Mouse (Mus musculus) lung, embryonic 14.5 days (tissue): ENCODE data around the gene Hist2h2aa2. TPM values are rescaled to one million over a fixed set of nuclear protein-coding genes. Genes with fewer than 3 reads are reported as not detected.
A peak's percentile ranks its signal among the peaks of the same experiment; 100 is the strongest.
"Not testable (repeated sequence)": the region's sequence is repeated elsewhere in the genome, so short reads cannot be mapped to it uniquely, and the experiment has no call there.

ENCODE experiments used
- ATAC-seq: fragments of 200-750 bp; cut with Nextera tagmentation; 2 replicates; pipeline ENCODE4 v1.8.0; 2017; ENCODE audit warnings: mild to moderate bottlenecking, moderate TSS enrichment, moderate library complexity; ENCODE audit not compliant: insufficient read depth
- DNase-seq: peaks from one replicate; pipeline ENCODE4 v3.0.0-alpha.2; 2015
- H3K27ac ChIP-seq: fragments of 300-500 bp; sonication (generic); 2 replicates; pipeline ENCODE4 v1.5.1; 2014; ENCODE audit warnings: low read depth, mild to moderate bottlenecking, moderate library complexity
- H3K27me3 ChIP-seq: fragments of 300-500 bp; sonication (generic); 2 replicates; pipeline ENCODE4 v1.6.1; 2014; ENCODE audit warnings: low read length, control low read depth; ENCODE audit not compliant: insufficient read depth
- H3K36me3 ChIP-seq: fragments of 300-500 bp; sonication (generic); 2 replicates; pipeline ENCODE4 v1.6.1; 2014; ENCODE audit warnings: control low read depth; ENCODE audit not compliant: insufficient read depth
- H3K4me1 ChIP-seq: fragments of 300-500 bp; sonication (generic); 2 replicates; pipeline ENCODE4 v1.6.1; 2014; ENCODE audit warnings: antibody characterized with exemption, control low read depth; ENCODE audit not compliant: insufficient read depth
- H3K4me2 ChIP-seq: fragments of 300-500 bp; sonication (generic); 2 replicates; pipeline ENCODE4 v1.6.1; 2014; ENCODE audit warnings: mild to moderate bottlenecking
- H3K4me3 ChIP-seq: fragments of 300-500 bp; sonication (generic); 2 replicates; pipeline ENCODE4 v1.5.1; 2014; ENCODE audit warnings: low read depth, low read length
- H3K9ac ChIP-seq: fragments of 300-500 bp; sonication (generic); 2 replicates; pipeline ENCODE4 v1.6.1; 2014
- H3K9me3 ChIP-seq: fragments of 300-500 bp; sonication (generic); 2 replicates; pipeline ENCODE4 v1.6.1; 2016; ENCODE audit warnings: low read depth, low read length, control low read depth
- CTCF ChIP-seq: IDR thresholded peaks from 2 replicates; pipeline ENCODE4 v1.5.1; 2016; ENCODE audit warnings: antibody characterized with exemption, low read depth
- WGBS: fragments of 180-500 bp; shearing (Covaris S2); extraction: QIAGEN DNeasy Blood & Tissue Kit; methylation state at CpG from one replicate; pipeline ENCODE4 v1.1.7; 2014; 5-methylcytosine and 5-hydroxymethylcytosine counted together
- polyA plus RNA-seq: library from polyadenylated mRNA; unstranded; fragments of >200 nt; fragmentation: Nextera tagmentation; extraction: Ambion mirVana; gene quantifications from 2 replicates; pipeline ENCODE4 v1.2.1, GENCODE M21; 2014

The Hist2h2aa2 gene
- polyA plus RNA-seq, 1 experiment from 2014 or later = 55.6 TPM

DNA sequence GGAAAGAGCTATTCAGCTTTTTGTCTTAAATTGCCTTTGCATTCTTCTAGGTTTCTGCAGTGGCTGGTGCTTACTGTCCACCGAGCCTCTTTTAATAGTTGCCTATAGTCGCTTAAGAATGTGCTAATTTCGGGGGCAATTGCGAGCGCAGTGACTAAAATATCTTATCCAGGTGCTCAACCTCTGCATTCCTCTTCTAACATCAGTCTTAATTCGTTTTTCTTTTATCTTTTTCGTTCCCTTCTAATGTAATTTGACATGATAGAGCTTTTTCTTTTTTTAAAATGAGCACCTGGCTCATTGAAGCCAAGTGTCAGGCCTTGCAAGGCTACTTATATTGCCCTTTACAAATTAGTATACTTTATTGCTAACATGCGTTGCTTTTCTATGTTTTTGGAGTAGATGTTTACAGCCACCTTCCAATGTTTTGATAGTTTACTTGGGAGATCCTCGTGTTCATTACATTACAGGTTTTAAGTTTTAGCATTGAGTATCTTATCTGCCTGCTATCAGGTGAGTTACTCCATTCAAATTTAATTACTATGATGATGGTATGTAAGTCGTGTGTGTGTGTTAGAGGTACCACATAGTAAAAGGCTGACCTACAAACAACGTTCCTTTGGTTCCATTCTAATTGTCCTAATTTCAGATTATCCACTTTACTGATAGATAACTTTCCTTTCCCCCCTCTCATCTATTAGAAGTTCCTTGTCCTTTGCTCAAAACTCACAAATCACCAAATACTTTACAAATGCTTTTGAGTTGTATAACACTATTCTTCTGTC is 7.5 kb upstream of the Hist2h2aa2 start:
- peaks cover 8% of the 10 kb centered on the region for H3K4me1 ChIP-seq
- 2% methylated on average over 11 of the region's 11 CpGs for WGBS
- DNase-seq = peak; percentile 54
- no peaks in the 10 kb centered on the region for H3K36me3 ChIP-seq
- no peaks in the 10 kb centered on the region for H3K9me3 ChIP-seq
- peak overlapping the region; percentile 62 for H3K9ac ChIP-seq
- H3K27ac ChIP-seq = peak overlapping the region; percentile 86
- peak overlapping the region; percentile 70 for H3K4me2 ChIP-seq
- H3K27me3 ChIP-seq = no peaks in the 10 kb centered on the region
- TF ChIP-seq CTCF = no peak
- H3K4me3 ChIP-seq = peak overlapping the region; percentile 52
- no peak for ATAC-seq

GRCm38 (mm10) chr3:96246427-96246856 is 6.4 kb upstream of the Hist2h2aa2 start, which contains the start of gene Hist2h3c1:
Gene Hist2h3c1, plus strand, starts transcription at chr3:96246685.
- H3K36me3 ChIP-seq, H3K27me3 ChIP-seq, H3K9me3 ChIP-seq, H3K4me1 ChIP-seq, DNase-seq: not testable (repeated sequence)
- Histone ChIP-seq H3K27ac (peak within 1 kb of the TSS; percentile 86), H3K9ac (peak within 1 kb of the TSS; percentile 62), H3K4me2 (peak within 1 kb of the TSS; percentile 70), H3K4me3 (peak within 1 kb of the TSS; percentile 52)
- 1% methylated on average over 11 of the region's 47 CpGs for WGBS
- peak; percentile 92 for ATAC-seq

GRCm38 (mm10) chr3:96246018-96246417 is 5.9 kb upstream of the Hist2h2aa2 start:
- H3K27me3 ChIP-seq, H3K36me3 ChIP-seq, ATAC-seq, H3K4me2 ChIP-seq, H3K9me3 ChIP-seq, DNase-seq, H3K4me1 ChIP-seq: not testable (repeated sequence)
- peak overlapping the region; percentile 22; the same call in 1 of the 2 replicates for H3K4me3 ChIP-seq
- H3K9ac ChIP-seq = peak overlapping the region; percentile 43; the same call in 1 of the 2 replicates
- H3K27ac ChIP-seq = peak overlapping the region; percentile 70; the same call in 1 of the 2 replicates
- WGBS = 0% methylated on average over 10 of the region's 21 CpGs

DNA sequence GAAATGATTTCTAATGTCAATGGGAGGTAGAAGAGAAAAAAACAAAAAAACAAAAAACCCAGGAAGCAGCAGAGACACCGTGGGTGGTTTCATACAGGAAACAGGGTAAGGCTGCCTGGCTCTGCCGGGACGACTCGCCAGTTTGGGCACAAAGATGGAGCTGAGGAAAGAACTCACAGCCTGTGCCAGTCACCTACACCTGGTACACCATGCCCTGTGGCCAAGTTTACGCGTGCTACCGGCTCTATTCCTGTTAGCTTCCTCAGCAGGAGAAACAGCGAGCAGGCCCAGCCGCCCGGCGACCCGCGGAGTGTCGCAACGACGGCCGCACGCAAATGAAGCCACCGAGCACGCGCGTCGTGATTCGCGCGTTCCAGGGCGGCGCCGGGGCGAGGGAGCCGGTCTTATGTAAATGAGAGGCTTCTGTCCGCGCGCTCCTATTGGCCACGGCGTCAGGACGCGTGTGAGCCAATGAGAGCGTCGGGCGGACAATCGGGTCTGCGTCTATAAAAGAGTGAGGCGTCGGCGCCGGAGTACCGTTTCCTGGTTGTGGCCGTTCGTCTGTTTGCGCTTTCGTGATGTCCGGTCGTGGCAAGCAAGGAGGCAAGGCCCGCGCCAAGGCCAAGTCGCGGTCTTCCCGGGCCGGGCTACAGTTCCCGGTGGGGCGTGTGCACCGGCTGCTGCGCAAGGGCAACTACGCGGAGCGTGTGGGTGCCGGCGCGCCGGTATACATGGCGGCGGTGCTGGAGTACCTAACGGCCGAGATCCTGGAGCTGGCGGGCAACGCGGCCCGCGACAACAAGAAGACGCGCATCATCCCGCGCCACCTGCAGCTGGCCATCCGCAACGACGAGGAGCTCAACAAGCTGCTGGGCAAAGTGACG is 5.2 kb upstream of the Hist2h2aa2 start, which contains the start of gene Hist2h2aa1:
Gene Hist2h2aa1 (plus strand): TSS at position 495 of the 884 bp plus-strand sequence.
- not testable (repeated sequence) for H3K36me3 ChIP-seq, H3K4me1 ChIP-seq, H3K9me3 ChIP-seq, H3K27me3 ChIP-seq
- peak; percentile 82 for ATAC-seq
- Histone ChIP-seq H3K4me3 (peak within 1 kb of the TSS; percentile 42), H3K27ac (peak within 1 kb of the TSS; percentile 98), H3K9ac (peak within 1 kb of the TSS; percentile 67), H3K4me2 (peak within 1 kb of the TSS; percentile 70)
- 1% methylated on average over 18 of the region's 88 CpGs for WGBS
- DNase-seq = peak; percentile 80

DNA sequence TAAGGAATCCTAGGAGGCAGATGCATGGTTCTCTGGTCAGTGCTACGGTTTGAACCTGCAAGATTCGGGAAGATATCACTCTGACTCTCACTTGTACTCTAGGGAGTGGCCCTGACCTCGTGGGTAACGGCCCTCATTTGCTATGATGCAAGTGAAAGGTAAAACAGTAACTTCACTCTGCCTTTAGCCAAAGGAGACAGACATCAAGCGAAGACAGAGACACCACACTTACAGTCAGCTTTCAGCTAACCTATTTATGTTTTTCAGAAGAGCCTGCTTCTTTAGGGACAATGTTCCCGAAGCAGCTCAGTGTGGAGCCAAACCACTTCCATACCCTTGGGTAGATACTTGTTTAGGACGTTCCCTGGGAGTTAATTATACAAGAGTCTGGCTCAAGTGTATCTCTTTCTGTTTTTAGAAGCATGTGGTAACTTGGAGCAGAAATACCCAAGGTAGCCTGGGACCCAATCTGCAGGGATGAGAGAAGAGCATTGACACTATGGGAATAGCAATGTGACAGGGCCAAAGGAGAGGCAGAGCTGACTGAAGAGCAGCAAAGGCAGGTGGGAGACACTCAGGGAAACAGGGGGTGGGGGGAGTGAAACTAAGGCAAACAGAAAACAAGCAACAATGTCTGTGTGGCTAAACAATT is 4.0 kb upstream of the Hist2h2aa2 start:
- H3K4me2 ChIP-seq = peak overlapping the region; percentile 70
- H3K27me3 ChIP-seq = no peaks in the 10 kb centered on the region
- H3K27ac ChIP-seq = peak overlapping the region; percentile 98
- H3K4me1 ChIP-seq = peaks cover 8% of the 10 kb centered on the region
- no peak for DNase-seq
- WGBS = 75% methylated on average over 7 of the region's 7 CpGs
- H3K9ac ChIP-seq = peak overlapping the region; percentile 67
- no peaks in the 10 kb centered on the region for H3K36me3 ChIP-seq
- peak overlapping the region; percentile 42 for H3K4me3 ChIP-seq
- TF ChIP-seq CTCF = no peak
- no peaks in the 10 kb centered on the region for H3K9me3 ChIP-seq
- no peak for ATAC-seq

DNA sequence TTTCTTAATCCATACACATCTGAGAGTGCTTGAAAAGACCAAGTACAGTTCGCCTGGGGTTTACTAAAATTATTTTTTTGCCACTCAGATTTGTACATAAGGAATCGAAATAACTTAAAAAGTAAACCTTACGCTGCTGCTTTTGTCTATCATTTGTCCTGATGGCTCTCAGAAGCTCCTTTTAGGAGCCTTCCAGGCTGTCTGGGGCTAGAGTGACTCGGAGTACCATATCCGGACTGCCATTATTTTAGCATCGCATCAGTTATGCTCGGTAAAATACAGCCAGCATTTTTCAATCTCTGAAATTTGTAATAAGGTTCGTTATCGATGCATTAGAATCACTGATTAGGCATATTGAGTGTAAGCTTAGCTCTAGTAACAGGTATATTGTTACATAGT is 722 bp upstream of the Hist2h2aa2 start:
- no peak for TF ChIP-seq CTCF
- Histone ChIP-seq H3K4me3 (0 out of 2 replicates have a peak overlapping the region, but pooled peaks have one; percentile 9), H3K9me3 (no peaks in the 10 kb centered on the region), H3K4me2 (peak overlapping the region; percentile 54), H3K9ac (peak overlapping the region; percentile 47), H3K4me1 (peaks cover 10% of the 10 kb centered on the region), H3K27ac (peak overlapping the region; percentile 94), H3K36me3 (no peaks in the 10 kb centered on the region), H3K27me3 (no peaks in the 10 kb centered on the region)
- ATAC-seq = no peak
- DNase-seq = peak; percentile 14
- 72% methylated on average over 9 of the region's 9 CpGs for WGBS

DNA sequence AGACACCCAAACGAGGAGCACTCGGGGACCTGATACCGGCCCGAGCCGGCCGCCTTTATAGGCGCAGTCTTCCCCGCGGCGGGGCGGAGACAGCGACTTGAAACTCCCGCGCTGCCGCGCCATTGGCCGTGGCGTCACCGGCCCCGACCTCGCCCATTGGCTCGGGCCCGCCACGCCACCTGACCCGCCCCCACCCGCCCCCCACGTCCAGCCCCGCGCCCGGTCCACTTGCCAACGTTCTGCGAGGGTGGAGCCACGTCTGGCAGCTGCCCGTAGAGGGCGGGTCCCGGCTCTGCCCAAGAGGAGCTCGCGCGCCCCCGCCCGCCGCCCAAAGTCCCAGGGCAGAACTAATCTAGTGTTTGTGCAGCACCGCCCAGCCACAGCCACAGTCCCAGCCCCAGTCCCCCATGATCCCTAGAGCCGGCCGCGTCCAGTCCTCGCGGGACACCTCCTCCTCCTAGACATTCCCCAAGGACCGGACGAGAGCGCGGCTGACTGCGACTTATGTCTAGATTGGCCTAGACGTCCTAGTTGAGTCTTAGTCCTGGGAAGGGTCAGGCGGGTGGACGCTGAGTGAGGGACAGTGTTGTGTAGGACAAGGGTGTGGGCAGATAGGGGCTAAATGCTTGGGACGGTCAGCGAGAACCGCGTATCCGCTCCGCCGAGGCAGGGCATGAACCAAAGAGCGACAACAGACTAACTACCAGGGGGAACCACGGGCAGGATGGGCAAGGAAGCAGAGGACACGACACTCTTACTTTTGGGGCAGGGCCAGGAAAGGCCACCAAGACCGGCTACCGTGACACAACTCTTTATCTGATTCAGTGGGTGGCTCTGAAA is 902 bp downstream of the Hist2h2aa2 start, which contains the start of gene Hist2h3c2:
Gene Hist2h3c2 (minus strand): TSS at position 174 of the 840 bp plus-strand sequence.
- peak within 1 kb of the TSS; percentile 89 for H3K4me2 ChIP-seq
- peak within 1 kb of the TSS; percentile 71 for H3K9ac ChIP-seq
- not testable (repeated sequence) for DNase-seq, H3K27me3 ChIP-seq, H3K4me1 ChIP-seq, H3K36me3 ChIP-seq, H3K9me3 ChIP-seq
- WGBS = under 1% methylated on average over 20 of the region's 68 CpGs
- peak within 1 kb of the TSS; percentile 45 for H3K4me3 ChIP-seq
- H3K27ac ChIP-seq = peak within 1 kb of the TSS; percentile 88
- ATAC-seq = peak; percentile 92
